Mouse (Mus musculus) embryo, embryonic 10 days (tissue): ENCODE data around the gene Abcb8.
A peak's percentile ranks its signal among the peaks of the same experiment; 100 is the strongest.
"Not testable (repeated sequence)": the region's sequence is repeated elsewhere in the genome, so short reads cannot be mapped to it uniquely, and the experiment has no call there.

Source experiments
- DNase-seq: peaks from one replicate; pipeline ENCODE4 v3.0.0-alpha.2; 2015; ENCODE audit warnings: low spot score

The Abcb8 gene

DNA sequence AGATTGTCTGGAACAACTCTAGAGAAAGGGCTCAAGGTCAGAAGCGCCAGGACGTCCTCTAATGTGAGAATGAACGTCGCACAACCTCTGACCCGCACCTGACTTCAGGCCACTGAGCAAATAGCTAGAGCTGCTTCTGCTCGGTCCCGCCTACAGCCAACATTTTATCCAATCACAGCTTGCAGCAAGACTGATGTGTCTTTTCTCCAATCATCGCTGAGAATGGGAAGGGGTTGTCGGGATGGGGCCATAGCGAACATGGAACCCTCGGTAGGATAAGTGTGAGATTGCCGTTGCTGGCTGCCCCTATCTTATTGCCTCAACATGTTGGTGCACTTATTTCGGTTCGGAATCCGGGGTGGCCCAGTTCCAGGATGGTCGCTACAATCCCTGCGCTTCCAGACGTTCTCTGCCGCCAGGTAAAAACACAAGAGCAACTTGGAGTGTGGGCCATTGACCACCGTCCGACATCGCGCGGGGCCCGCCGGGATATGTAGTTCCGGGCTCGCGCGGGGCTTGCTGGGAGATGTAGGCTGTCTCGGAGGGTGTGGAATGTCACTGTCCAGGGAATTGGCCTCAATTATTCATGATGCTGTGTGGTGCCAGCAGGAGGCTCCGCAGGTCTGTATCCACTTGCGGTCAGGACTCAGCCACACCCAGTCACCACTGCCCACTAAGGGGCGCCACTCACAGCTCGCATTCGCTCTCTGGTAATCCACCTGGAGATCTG, 867 bp downstream of the Abcb8 start:
- peak; percentile 98 for DNase-seq

DNA sequence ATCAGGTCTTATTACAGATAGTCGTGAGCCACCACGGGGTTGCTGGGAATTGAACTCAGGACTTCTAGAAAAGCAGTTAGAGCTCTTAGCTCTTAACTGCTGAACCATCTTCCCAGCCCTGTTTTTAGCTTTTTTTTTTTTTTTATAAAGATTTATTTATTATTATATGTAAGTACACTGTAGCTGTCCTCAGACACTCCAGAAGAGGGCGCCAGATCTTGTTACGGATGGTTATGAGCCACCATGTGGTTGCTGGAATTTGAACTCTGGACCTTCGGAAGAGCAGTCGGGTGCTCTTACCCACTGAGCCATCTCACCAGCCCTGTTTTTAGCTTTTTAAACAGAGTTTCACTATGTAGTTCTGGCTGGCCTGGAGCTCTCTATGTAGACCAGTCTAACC, 2.8 kb downstream of the Abcb8 start:
- DNase-seq, result not testable (repeated sequence)

DNA sequence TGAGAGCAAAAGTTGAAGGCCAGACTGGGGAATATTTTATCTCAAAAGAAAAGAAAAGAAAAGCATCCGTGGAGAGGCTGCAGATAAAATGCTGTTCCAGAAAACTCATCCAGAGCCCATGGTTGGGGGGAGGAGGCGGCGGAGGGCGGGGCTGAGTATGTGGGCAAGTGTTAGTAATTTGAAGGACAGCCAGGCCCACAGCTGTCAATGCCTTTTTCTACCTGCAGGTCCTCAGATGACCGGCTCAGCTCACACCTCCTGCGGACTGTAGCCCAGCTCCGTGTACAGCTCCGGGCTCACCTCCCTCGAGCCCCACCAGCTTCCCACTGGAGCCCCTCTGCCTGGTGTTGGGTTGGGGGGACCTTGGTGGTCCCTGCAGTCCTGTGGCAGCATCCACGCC, 6.2 kb downstream of the Abcb8 start:
- DNase-seq, result no peak

DNA sequence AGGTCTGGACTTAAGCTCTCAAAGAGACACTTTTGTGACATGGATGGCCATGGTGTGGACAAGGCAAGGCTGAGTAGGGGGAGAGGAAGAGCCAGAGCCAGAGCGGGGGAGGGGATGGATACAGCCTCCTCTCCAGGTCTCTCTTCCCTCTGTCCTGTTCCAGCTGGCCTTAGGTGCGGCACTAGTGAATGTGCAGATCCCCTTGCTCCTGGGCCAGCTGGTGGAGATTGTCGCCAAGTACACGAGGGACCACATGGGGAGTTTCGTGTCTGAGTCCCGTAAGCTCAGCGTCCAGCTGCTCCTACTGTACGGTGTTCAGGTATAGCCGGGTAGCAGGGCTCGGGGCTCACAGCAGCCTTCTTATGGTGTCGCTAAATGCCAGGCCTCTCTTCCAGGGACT, 6.9 kb downstream of the Abcb8 start:
- no peak for DNase-seq

DNA sequence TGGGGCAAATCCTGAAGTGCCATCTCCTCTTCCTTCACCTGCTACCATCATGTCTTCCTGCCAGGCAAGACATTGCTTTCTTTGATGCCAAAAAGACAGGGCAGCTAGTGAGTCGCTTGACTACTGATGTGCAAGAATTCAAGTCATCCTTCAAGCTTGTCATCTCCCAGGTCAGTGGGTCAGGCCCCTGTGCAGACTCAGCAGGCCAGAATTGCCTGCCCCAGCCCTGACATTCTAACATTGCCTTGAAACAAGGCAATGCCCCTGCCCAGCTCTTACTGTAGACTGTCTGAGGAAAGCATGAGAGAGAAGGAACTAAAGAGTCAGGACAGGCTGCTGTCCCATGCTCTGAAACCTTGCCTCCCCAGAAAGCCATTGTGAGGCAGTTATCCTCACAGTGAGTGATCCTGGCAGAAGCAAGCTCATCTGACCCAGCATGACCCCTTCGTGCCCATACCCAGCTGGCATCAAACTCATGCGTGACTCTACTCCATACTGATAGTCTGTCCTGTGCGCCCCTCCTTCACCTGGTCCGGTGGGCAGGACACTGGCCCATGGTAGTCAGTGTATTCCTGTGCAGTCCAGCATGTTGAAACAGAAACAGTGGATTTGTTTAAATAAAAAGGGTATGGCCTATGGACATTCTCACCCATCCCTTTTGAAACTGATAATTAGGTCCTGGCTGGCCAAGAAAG, 7.6 kb downstream of the Abcb8 start:
- DNase-seq, result no peak

DNA sequence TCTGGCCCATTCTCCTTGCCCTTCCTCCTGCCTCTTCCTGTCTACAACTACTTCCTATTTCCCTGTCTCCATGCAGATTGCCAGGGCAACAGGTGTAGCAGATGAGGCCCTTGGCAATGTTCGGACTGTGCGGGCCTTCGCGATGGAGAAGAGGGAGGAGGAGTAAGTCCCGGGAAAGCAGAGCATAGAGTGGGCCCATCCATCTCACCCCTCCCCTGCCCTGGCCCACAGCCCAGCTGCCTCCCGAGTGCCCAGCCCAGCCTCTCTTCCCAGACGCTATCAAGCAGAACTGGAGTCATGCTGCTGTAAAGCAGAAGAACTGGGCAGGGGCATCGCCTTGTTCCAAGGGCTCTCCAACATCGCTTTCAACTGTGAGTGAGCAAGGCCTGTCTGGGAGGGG, 8.5 kb downstream of the Abcb8 start:
- DNase-seq, result no peak

DNA sequence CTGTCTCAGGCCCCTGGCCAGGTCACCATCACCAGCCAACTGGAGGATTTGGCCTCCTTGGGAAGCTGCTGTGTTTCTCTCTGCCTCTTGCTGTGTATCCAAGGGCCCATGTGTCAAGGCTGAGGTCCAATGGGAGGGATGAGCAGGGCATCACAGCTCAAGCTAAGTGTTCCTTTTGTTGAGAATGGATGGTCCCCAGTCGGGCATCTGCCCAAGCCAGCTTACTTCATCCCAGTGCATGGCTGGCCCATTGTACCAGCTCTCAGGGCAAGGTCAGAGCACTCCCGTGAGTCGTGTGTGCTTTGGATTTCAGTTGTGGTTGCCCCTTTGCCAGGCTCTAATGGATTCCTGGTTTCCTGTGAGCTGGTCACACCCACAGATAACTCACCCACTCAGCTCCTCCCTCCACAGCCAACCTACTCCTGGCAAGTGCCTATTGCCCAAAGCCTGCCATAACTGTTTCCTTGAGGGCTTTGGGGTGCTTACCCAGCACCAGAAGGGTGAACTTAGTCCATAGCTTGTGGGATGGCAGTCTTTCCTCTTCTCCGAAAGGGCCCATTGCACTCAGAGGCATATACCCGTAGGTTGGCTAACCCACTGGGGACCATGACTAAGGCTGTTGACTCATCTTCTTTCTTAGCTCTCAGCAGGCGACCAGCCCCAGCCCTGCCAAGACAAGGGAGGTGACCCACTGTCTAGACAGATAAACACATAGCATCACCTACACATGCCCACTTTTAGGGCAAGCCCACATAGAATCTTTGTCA, 11.3 kb downstream of the Abcb8 start:
- DNase-seq, result no peak

DNA sequence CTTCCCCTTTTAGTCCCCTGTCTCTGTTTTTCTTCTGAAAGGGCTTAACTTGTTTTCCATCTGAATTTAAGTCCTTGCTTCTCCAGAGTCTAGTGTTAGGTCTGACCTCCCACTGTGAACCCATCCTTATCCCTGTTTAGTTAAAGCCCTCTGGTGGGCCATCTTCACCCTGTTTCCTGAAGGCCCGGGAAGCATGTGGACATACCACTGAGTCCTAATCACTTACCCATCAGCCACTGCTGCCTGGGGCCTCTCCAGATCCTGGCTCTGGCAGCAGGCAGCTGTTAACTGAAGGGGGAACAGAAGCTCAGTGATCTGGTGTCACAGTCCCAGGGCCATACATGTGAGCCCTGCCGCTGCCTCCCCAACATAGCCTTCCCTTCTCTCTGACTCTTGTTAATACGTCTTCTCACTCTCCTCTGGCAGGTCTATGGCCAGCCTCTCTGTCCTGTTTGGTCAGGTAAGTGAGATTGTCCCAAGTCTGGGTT, 12.0 kb downstream of the Abcb8 start:
- DNase-seq, result no peak

DNA sequence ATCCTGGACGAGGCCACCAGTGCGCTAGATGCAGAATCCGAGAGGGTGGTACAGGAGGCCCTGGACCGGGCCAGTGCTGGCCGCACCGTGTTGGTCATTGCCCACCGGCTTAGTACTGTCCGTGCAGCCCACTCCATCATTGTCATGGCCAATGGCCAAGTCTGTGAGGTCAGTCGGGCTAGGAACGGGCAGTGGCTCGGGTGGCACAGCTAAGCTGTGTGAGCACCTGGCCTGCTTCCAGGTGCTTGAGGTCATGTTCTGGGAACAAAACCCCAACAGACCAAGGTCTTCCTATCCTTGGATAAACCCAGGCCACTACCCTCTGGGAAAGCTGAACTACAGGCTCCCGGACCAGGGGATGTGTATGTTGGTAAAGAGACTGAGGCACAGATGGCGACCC, 15.2 kb downstream of the Abcb8 start:
- DNase-seq, result no peak

DNA sequence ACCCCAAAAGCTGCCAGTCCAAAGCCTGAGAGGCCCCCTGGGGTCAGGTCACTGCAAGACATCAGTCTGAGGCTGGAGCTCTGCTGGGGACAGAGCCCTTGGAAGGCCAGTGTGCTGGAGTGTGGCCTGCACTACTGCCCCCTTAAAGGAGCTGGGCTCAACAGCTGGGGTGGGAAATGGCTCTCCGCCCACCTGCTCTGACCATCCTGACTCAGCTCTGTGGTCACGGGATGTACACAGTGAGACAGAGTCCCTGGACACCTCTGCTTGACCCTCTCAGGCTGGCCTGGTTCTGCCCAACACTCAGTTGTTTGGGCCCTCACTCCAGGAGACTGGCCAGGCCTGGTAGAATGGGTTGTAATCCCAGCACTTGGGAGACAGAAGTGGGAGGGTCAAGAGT, 16.0 kb downstream of the Abcb8 start:
- DNase-seq, result no peak

DNA sequence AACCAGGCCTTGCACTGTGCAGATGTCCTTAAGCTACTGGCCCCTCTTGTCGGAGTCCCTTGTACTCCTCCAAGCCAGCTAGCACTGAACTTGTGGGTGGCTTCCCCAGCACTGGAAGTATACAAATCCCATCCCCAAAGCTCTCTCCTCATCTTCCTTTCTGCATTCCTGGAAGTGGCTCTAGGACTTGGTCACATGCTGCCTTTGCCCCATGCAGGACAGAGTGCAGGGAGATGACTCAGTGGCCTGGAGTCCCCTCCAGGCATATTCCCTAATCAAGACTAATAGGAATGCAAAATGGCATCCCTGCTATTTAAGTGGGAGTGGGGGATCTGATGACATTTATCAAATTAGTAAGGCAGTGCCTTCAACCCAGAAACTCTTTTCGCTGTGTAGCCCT, 18.6 kb downstream of the Abcb8 start:
- no peak for DNase-seq

DNA sequence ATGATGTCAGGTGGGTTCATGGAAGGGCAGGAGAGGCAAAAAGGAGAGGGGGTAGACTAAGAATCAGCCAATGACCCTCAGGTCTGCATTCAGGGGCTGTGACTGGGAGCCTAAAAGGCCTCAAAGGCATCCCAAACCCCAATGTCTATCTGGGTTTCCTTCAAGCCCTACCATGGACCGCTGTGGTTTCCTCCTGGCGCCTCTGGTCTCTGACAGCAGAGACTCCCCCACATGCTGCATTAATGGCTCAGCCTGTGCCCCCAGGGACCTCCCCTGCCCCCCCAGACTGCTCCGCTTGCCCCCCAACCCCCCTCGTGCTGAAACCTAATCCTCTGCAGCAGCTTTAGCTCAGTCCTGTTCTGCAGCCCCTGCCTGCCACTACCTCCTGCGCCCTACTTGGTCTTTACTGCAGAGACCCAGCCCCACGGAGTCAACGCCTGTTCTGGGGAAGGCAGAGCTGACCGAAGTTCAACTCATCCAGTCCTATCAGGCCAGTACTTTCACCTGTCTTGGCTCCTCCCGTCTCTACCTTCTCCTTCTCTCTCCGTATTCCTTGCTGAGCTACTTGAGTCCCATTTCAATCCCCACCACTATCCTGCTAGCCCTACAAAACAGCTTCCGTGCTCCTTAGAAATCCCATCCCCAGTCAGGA, 19.7 kb downstream of the Abcb8 start, which contains the start of gene Asic3:
Asic3 (plus strand) TSS at position 351 of the 652 bp plus-strand sequence.
- DNase-seq, result no peak

DNA sequence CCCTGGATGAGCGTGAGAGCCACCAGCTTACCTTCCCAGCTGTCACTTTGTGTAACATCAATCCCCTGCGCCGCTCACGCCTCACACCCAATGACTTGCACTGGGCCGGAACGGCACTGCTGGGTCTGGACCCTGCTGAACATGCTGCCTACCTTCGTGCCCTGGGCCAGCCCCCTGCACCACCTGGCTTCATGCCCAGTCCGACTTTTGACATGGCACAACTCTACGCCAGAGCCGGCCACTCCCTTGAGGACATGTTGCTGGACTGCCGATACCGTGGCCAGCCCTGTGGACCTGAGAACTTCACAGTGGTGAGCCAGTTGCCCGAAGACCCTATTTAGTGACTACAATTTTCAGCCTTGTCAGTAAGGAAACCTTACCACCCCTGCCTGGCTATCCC, 20.5 kb downstream of the Abcb8 start:
- DNase-seq, result no peak

DNA sequence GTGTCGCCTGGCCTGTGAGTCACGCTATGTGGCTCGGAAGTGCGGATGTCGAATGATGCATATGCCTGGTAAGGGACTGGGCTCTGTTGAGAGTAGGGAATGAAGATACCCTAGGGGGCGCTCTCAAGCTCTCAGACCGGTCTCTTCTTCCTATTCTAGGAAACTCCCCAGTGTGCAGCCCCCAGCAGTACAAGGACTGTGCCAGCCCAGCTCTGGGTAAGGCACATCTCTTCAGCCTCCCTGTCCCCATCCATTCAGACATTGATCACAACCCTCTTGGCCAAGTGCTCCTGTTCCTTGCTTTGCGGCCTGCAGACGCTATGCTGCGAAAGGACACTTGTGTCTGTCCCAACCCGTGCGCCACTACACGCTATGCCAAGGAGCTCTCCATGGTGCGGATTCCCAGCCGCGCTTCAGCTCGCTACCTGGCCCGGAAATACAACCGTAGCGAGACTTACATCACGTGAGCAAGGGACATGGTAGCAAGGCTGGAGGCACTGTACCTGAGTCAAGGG, 22.8 kb downstream of the Abcb8 start:
- peak; percentile 73 for DNase-seq

DNA sequence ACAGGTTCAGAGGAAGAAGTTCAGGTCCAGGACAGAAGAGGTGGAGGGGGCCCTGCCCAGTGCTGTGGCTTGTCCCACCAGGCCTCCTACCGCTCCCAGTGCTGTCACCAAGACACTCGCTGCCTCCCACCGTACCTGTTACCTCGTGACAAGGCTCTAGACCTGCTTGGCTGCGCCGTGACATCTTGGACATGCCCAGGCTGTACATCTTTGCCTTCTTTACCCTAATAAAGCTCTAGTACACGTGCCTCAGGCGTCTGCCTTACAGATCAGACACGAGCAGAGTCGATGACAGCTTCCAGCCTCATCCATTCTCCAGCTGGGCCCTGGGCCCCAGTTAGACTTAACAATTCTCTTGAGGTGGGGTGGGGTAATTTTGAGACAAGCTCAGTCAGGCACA, 24.1 kb downstream of the Abcb8 start:
- DNase-seq, result no peak

DNA sequence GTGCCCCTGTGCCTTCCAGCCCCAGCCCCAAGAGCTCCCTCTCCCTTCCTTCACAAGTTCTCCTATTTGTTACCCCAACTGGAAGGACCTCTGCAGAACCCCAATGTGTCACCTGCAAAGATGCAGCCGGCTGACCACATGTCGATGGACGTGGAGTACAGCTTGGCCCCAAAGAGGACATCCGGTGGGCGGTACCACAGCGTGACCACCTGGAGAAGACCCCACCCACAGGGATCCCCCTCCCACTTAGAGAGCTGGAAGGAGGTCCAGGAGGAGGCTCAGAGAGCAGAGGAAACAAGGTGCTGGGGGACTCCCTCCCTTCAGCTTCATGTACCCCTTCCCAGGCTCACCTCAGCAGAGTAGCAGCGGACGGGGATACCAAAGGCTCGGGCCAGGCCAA, 26.9 kb downstream of the Abcb8 start:
- DNase-seq, result no peak

DNA sequence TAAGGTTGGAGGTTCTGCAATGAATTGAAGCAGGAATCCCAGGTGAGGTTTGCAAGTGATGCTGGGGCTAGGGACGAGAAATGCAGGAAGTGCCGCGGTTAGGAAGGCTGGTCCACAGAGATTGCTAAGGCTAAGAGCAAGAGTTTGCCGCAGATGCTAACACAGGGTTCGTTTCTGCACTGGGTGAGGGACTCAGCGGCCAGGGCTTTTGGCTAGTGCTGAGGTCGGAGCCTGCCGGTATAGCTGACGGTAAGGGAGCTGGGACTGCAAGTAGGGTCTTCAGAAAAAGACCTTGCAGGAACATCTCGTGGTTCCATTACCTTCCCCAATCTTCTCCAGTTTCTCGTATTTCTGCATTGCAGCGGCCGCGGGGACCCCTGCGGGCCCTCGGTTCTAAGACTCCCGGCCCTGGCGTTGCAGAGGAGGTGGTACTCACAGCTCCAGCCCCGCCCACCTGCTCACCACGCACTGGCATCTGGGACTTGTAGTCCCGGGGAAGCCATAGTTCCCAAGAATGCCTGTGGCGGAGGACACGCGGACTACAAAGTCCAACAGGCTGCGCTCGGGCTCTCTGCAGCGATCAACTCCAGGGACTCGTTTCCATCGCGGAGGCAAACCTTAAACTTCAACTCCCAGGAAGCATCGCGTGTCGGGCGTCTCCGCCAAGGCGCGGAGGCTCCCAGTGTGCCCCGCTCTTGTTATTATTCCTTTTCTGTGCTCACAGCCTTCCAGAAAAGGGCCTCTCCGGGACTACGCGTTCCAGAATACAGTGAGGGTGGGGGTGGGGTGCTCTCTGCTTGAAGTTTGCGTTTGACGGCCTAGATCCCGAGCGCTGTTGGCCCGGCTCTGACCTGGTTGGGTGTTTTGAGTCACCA, 29.9 kb downstream of the Abcb8 start, which contains the start of the genes Cdk5 and Slc4a2:
Cdk5 (minus strand) TSS at position 402 of the 875 bp plus-strand sequence.
Slc4a2 (plus strand) TSS at position 709 of the 875 bp plus-strand sequence.
- DNase-seq, result peak; percentile 100

DNA sequence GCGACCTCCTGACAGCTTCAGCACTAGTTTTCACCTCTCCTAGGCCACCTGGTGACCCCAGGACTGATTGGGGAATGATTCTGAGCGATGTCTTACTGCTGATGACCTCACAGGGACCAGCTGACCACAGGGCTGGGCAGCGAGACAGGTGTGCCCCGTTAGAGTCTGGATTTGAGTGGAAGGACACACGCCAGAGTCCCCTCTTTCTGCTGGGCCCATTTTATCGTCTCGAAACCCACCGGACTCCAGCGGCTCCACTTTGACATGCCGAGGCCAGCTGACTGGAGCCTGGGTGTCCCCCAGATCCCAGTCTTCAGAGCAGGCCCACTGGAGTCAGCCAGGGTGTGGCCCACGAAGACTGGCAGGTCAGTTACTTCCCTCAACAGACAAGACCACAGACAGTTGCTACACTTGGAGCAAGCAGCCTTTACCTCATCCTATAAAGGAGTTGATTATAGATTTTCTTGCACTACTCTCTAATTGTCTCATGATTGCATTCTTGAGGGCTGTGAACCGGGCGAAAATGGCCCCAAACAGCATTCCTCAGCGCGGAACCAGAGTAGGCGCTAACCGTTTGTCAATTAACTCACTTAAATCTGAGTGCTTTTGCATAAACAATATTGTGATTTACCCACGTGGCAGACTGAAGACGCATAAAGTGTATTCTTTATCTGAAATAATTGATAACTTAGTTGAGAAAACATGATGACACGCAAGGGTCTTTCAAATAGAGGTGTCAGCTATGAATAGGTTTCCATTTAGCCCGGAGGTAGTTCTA, 30.7 kb downstream of the Abcb8 start:
- no peak for DNase-seq

DNA sequence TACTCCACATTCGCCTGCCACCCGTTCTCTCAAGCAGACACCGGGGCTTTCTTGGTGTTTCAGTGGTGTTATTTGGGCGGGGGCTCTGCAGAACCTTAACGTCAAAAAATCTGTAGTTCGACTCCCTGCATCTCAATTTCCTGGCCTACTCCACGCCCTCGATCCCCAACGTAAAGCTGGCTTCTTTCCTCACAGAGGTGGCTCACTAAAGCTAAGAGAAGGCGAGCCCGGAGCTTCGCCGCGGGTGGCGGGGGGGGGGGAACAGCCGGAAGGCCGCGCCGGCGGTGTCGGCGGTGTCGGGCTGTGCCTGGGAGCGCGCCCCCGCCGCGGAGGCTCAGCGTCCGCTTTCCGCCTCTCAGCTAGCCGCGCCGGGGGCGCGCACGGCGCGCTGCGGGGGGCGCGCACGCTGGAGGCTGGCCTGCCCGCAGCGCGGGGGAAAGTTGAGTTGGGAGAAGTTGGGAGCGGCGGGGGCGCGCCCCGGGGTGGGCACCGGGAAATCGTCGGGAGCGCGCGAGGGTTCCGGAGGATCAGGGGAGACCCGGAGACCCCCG, 31.5 kb downstream of the Abcb8 start:
- peak; percentile 88 for DNase-seq
